Mouse (Mus musculus) limb, embryonic 11.5 days (tissue): Measurements from ENCODE around the gene Mettl15. TPM values are rescaled to one million over a fixed set of nuclear protein-coding genes. Genes with fewer than 3 reads are reported as not detected.

ENCODE experiments used
- ATAC-seq: fragments of 200-750 bp; cut with Nextera tagmentation; 2 replicates; pipeline ENCODE4 v1.8.0; 2017; ENCODE audit warnings: low read depth; ENCODE audit not compliant: insufficient number of reproducible peaks, low FRiP score, low TSS enrichment
- DNase-seq: peaks from one replicate; pipeline ENCODE4 v3.0.0-alpha.2; 2015; ENCODE audit warnings: low spot score
- H3K27ac ChIP-seq: fragments of 300-500 bp; sonication (generic); replicated peaks from 2 replicates; pipeline ENCODE4 v1.5.1; 2014; ENCODE audit warnings: low read depth, mild to moderate bottlenecking, low read length
- H3K27me3 ChIP-seq: fragments of 300-500 bp; sonication (generic); 2 replicates; pipeline ENCODE4 v1.6.1; 2014; ENCODE audit warnings: mild to moderate bottlenecking, low read length, mixed read lengths; ENCODE audit not compliant: control insufficient read depth, insufficient read depth
- H3K36me3 ChIP-seq: fragments of 300-500 bp; sonication (generic); 2 replicates; pipeline ENCODE4 v1.6.1; 2014; ENCODE audit warnings: mild to moderate bottlenecking, low read length, moderate library complexity, mixed read lengths; ENCODE audit not compliant: control insufficient read depth, insufficient read depth
- H3K4me1 ChIP-seq: fragments of 300-500 bp; sonication (generic); 2 replicates; pipeline ENCODE4 v1.6.1; 2014; ENCODE audit warnings: low read length, mixed read lengths; ENCODE audit not compliant: control insufficient read depth, insufficient read depth
- H3K4me2 ChIP-seq: fragments of 300-500 bp; sonication (generic); 2 replicates; pipeline ENCODE4 v1.6.1; 2014; ENCODE audit warnings: low read depth, mild to moderate bottlenecking, moderate library complexity; ENCODE audit not compliant: severe bottlenecking
- H3K4me3 ChIP-seq: fragments of 300-500 bp; sonication (generic); 2 replicates; pipeline ENCODE4 v1.5.1; 2014; ENCODE audit warnings: low read depth, low read length
- H3K9ac ChIP-seq: fragments of 300-500 bp; sonication (generic); 2 replicates; pipeline ENCODE4 v1.6.1; 2014; ENCODE audit warnings: mild to moderate bottlenecking, low read length
- H3K9me3 ChIP-seq: fragments of 300-500 bp; sonication (generic); 2 replicates; pipeline ENCODE4 v1.6.1; 2016; ENCODE audit warnings: low read length; ENCODE audit not compliant: control insufficient read depth
- WGBS: fragments of 180-500 bp; shearing (Covaris S2); extraction: QIAGEN DNeasy Blood & Tissue Kit; methylation state at CpG from one replicate; pipeline ENCODE4 v1.1.7; 2014; 5-methylcytosine and 5-hydroxymethylcytosine counted together
- polyA plus RNA-seq: library from polyadenylated mRNA; unstranded; fragments of >200 nt; fragmentation: Nextera tagmentation; extraction: Ambion mirVana; gene quantifications from 2 replicates; pipeline ENCODE4 v1.2.1, GENCODE M21; 2014

The Mettl15 gene
- polyA plus RNA-seq, 1 experiment from 2014 or later, result 8.3 TPM

- ATAC-seq, result no peak
Observed at GRCm38 (mm10) chr2:109153402-109154050, 127.0 kb downstream of the Mettl15 start.

GRCm38 (mm10) chr2:109147292-109147691, 133.3 kb downstream of the Mettl15 start:
- H3K36me3 ChIP-seq, result no peaks in the 10 kb centered on the region
- no peak overlapping the region for H3K27ac ChIP-seq
- DNase-seq (no peak), ATAC-seq (no peak)
- no peaks in the 10 kb centered on the region for H3K27me3 ChIP-seq
- no peaks in the 10 kb centered on the region for H3K4me1 ChIP-seq
- no peaks in the 10 kb centered on the region for H3K9me3 ChIP-seq
- no peak overlapping the region for H3K4me2 ChIP-seq
- H3K9ac ChIP-seq, result no peak overlapping the region
- H3K4me3 ChIP-seq, result no peak overlapping the region

More at GRCm38 (mm10) chr2:109153402-109154050, 127.0 kb downstream of the Mettl15 start:
- Histone ChIP-seq H3K4me1 (no peaks in the 10 kb centered on the region), H3K4me2 (no peak overlapping the region), H3K9ac (no peak overlapping the region), H3K9me3 (no peaks in the 10 kb centered on the region), H3K27me3 (no peaks in the 10 kb centered on the region), H3K4me3 (no peak overlapping the region), H3K27ac (no peak overlapping the region), H3K36me3 (no peaks in the 10 kb centered on the region)
- no peak for DNase-seq
- 77% methylated on average over 6 of the region's 6 CpGs for WGBS

GRCm38 (mm10) chr2:109144410-109144809, 136.1 kb downstream of the Mettl15 start:
- WGBS, result 87% methylated on average over 2 of the region's 2 CpGs
- Histone ChIP-seq H3K9ac (no peak overlapping the region), H3K9me3 (no peaks in the 10 kb centered on the region), H3K4me3 (no peak overlapping the region), H3K27me3 (no peaks in the 10 kb centered on the region), H3K36me3 (no peaks in the 10 kb centered on the region), H3K4me2 (no peak overlapping the region), H3K4me1 (no peaks in the 10 kb centered on the region), H3K27ac (no peak overlapping the region)
- ATAC-seq (no peak), DNase-seq (no peak)

- 80% methylated on average over 1 of the region's 1 CpGs for WGBS
- Histone ChIP-seq H3K4me1 (no peaks in the 10 kb centered on the region), H3K36me3 (no peaks in the 10 kb centered on the region), H3K27ac (no peak overlapping the region), H3K9me3 (no peaks in the 10 kb centered on the region), H3K9ac (no peak overlapping the region), H3K4me2 (no peak overlapping the region), H3K27me3 (no peaks in the 10 kb centered on the region), H3K4me3 (no peak overlapping the region)
- no peak for ATAC-seq
- no peak for DNase-seq
Observed at GRCm38 (mm10) chr2:109140330-109140729, 140.2 kb downstream of the Mettl15 start.

GRCm38 (mm10) chr2:109137276-109137675, 143.3 kb downstream of the Mettl15 start:
- no peak for ATAC-seq
- no peaks in the 10 kb centered on the region for H3K36me3 ChIP-seq
- 82% methylated on average over 6 of the region's 6 CpGs for WGBS
- no peak for DNase-seq
- H3K27me3 ChIP-seq, result no peaks in the 10 kb centered on the region
- no peak overlapping the region for H3K27ac ChIP-seq
- H3K4me2 ChIP-seq, result no peak overlapping the region
- H3K9ac ChIP-seq, result no peak overlapping the region
- no peak overlapping the region for H3K4me3 ChIP-seq
- H3K4me1 ChIP-seq, result no peaks in the 10 kb centered on the region
- no peaks in the 10 kb centered on the region for H3K9me3 ChIP-seq

- Histone ChIP-seq H3K4me2 (no peak overlapping the region), H3K9ac (no peak overlapping the region), H3K4me1 (no peaks in the 10 kb centered on the region), H3K27ac (no peak overlapping the region), H3K9me3 (no peaks in the 10 kb centered on the region), H3K27me3 (no peaks in the 10 kb centered on the region), H3K36me3 (no peaks in the 10 kb centered on the region), H3K4me3 (no peak overlapping the region)
- DNase-seq (no peak), ATAC-seq (no peak)
- 85% methylated on average over 3 of the region's 3 CpGs for WGBS
Observed at GRCm38 (mm10) chr2:109130718-109131117, 149.8 kb downstream of the Mettl15 start.

- Histone ChIP-seq H3K4me3 (no peak overlapping the region), H3K27ac (no peak overlapping the region), H3K9me3 (no peaks in the 10 kb centered on the region), H3K36me3 (no peaks in the 10 kb centered on the region), H3K4me2 (no peak overlapping the region), H3K4me1 (no peaks in the 10 kb centered on the region), H3K9ac (no peak overlapping the region), H3K27me3 (no peaks in the 10 kb centered on the region)
- 86% methylated on average over 3 of the region's 3 CpGs for WGBS
- DNase-seq, result no peak
- no peak for ATAC-seq
Observed at GRCm38 (mm10) chr2:109129921-109130320, 150.6 kb downstream of the Mettl15 start.

- no peaks in the 10 kb centered on the region for H3K27me3 ChIP-seq
- no peak overlapping the region for H3K27ac ChIP-seq
- no peak overlapping the region for H3K9ac ChIP-seq
- H3K9me3 ChIP-seq, result no peaks in the 10 kb centered on the region
- DNase-seq (no peak), ATAC-seq (no peak)
- H3K36me3 ChIP-seq, result no peaks in the 10 kb centered on the region
- no peak overlapping the region for H3K4me3 ChIP-seq
- 77% methylated on average over 3 of the region's 3 CpGs for WGBS
- H3K4me1 ChIP-seq, result no peaks in the 10 kb centered on the region
- H3K4me2 ChIP-seq, result no peak overlapping the region
Observed at GRCm38 (mm10) chr2:109105773-109106484, 174.6 kb downstream of the Mettl15 start.
